Mouse (Mus musculus) neural tube, embryonic 15.5 days (tissue): ENCODE measurements around the gene Dgkb. TPM values are rescaled to one million over a fixed set of nuclear protein-coding genes. Genes with fewer than 3 reads are reported as not detected.

ENCODE experiments used
- ATAC-seq: fragments of 200-750 bp; cut with Nextera tagmentation; 2 replicates; pipeline ENCODE4 v1.8.0; 2017; ENCODE audit warnings: mild to moderate bottlenecking, moderate TSS enrichment, moderate library complexity; ENCODE audit not compliant: low FRiP score
- H3K27ac ChIP-seq: fragments of 300-500 bp; sonication (generic); replicated peaks from 2 replicates; pipeline ENCODE4 v1.5.1; 2015; ENCODE audit warnings: mild to moderate bottlenecking, inconsistent platforms
- H3K27me3 ChIP-seq: fragments of 300-500 bp; sonication (generic); replicated peaks from 2 replicates; pipeline ENCODE4 v1.6.1; 2015; ENCODE audit warnings: inconsistent platforms
- H3K36me3 ChIP-seq: fragments of 300-500 bp; sonication (generic); 2 replicates; pipeline ENCODE4 v1.6.1; 2015; ENCODE audit warnings: inconsistent platforms
- H3K4me1 ChIP-seq: fragments of 300-500 bp; sonication (generic); 2 replicates; pipeline ENCODE4 v1.6.1; 2015; ENCODE audit warnings: inconsistent platforms
- H3K4me2 ChIP-seq: fragments of 300-500 bp; sonication (generic); 2 replicates; pipeline ENCODE4 v1.6.1; 2015; ENCODE audit warnings: inconsistent platforms, mild to moderate bottlenecking, moderate library complexity
- H3K4me3 ChIP-seq: fragments of 300-500 bp; sonication (generic); replicated peaks from 2 replicates; pipeline ENCODE4 v1.5.1; 2015; ENCODE audit warnings: mild to moderate bottlenecking, inconsistent platforms
- H3K9ac ChIP-seq: fragments of 300-500 bp; sonication (generic); replicated peaks from 2 replicates; pipeline ENCODE4 v1.6.1; 2015; ENCODE audit warnings: mild to moderate bottlenecking, inconsistent platforms
- H3K9me3 ChIP-seq: fragments of 300-500 bp; sonication (generic); replicated peaks from 2 replicates; pipeline ENCODE4 v1.6.1; 2016; ENCODE audit warnings: inconsistent platforms
- WGBS: fragments of 180-500 bp; shearing (Covaris S2); methylation state at CpG from one replicate; pipeline ENCODE4 v1.1.7; 2015; ENCODE audit warnings: mixed read lengths; 5-methylcytosine and 5-hydroxymethylcytosine counted together
- polyA plus RNA-seq: library from polyadenylated mRNA; unstranded; fragments of >200 nt; fragmentation: Nextera tagmentation; extraction: Ambion mirVana; gene quantifications from 2 replicates; pipeline ENCODE4 v1.2.1, GENCODE M21; 2015

The Dgkb gene
- polyA plus RNA-seq, 1 experiment from 2014 or later = 9.8 TPM

- Histone ChIP-seq H3K36me3 (no peaks in the 10 kb centered on the region), H3K4me3 (no peak overlapping the region), H3K9ac (no peak overlapping the region), H3K27ac (no peak overlapping the region), H3K4me1 (no peaks in the 10 kb centered on the region), H3K4me2 (no peak overlapping the region), H3K27me3 (no peaks in the 10 kb centered on the region), H3K9me3 (no peaks in the 10 kb centered on the region)
- 95% methylated on average over 2 of the region's 2 CpGs for WGBS
- no peak for ATAC-seq
These were observed 570.1 kb downstream of the Dgkb start for GRCm38 (mm10) chr12:38387654-38388053.

DNA sequence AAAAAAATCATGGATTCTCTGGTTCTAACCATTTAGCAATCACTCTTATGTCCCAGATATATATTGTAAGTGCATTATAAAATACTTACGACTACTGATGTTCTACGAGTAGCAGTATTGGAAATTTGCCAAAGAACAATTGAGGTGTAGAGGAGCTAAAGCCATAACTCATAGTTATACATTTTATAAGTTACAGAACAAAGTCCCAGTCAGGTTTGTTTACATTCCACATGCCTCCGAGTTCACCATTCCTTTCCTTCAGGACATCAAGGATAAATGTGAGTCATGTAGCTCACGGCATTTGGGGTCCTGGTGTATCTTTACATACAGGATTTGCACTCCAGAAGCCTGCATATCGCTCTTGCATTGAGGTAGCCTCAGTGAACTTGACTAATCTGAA, 570.7 kb downstream of the Dgkb start:
- no peak overlapping the region for H3K4me3 ChIP-seq
- H3K27me3 ChIP-seq = no peaks in the 10 kb centered on the region
- H3K9ac ChIP-seq = no peak overlapping the region
- WGBS = 83% methylated on average over 5 of the region's 5 CpGs
- H3K4me2 ChIP-seq = no peak overlapping the region
- H3K36me3 ChIP-seq = no peaks in the 10 kb centered on the region
- H3K4me1 ChIP-seq = no peaks in the 10 kb centered on the region
- H3K9me3 ChIP-seq = no peaks in the 10 kb centered on the region
- no peak overlapping the region for H3K27ac ChIP-seq
- no peak for ATAC-seq

- no peak for ATAC-seq
- no peak overlapping the region for H3K9ac ChIP-seq
These were observed 580.3 kb downstream of the Dgkb start for GRCm38 (mm10) chr12:38397754-38398312.

DNA sequence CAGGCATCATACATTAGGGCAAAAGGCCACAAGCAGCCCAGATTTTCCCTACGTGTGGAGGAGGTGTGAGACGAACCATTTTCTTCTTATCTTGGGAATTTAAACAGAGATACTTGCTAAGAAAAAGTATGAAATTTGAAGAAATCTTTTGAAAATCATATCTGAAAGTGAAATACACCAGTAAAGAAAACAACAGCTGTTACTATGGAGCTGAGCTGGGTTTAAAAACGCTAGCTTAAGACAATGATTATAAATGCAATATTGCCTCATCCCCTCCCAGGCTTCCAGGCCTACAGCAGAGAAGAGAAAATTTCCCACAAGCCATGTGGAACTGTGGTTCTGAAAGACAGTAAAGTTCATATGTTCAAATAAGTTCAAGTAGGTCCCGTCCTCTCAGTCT, 582.6 kb downstream of the Dgkb start:
- Histone ChIP-seq H3K27me3 (no peaks in the 10 kb centered on the region), H3K36me3 (no peaks in the 10 kb centered on the region), H3K4me2 (no peak overlapping the region), H3K9ac (no peak overlapping the region), H3K9me3 (no peaks in the 10 kb centered on the region), H3K4me1 (no peaks in the 10 kb centered on the region), H3K27ac (no peak overlapping the region), H3K4me3 (no peak overlapping the region)
- ATAC-seq = no peak
- whole genome bisulfite sequencing = 92% methylated on average over 4 of the region's 4 CpGs

More at GRCm38 (mm10) chr12:38397754-38398312, 580.3 kb downstream of the Dgkb start:
- Histone ChIP-seq H3K4me1 (no peaks in the 10 kb centered on the region), H3K27ac (no peak overlapping the region), H3K4me3 (no peak overlapping the region), H3K36me3 (no peaks in the 10 kb centered on the region), H3K4me2 (no peak overlapping the region), H3K27me3 (no peaks in the 10 kb centered on the region), H3K9me3 (no peaks in the 10 kb centered on the region)
- WGBS = 50% methylated on average over 14 of the region's 14 CpGs

DNA sequence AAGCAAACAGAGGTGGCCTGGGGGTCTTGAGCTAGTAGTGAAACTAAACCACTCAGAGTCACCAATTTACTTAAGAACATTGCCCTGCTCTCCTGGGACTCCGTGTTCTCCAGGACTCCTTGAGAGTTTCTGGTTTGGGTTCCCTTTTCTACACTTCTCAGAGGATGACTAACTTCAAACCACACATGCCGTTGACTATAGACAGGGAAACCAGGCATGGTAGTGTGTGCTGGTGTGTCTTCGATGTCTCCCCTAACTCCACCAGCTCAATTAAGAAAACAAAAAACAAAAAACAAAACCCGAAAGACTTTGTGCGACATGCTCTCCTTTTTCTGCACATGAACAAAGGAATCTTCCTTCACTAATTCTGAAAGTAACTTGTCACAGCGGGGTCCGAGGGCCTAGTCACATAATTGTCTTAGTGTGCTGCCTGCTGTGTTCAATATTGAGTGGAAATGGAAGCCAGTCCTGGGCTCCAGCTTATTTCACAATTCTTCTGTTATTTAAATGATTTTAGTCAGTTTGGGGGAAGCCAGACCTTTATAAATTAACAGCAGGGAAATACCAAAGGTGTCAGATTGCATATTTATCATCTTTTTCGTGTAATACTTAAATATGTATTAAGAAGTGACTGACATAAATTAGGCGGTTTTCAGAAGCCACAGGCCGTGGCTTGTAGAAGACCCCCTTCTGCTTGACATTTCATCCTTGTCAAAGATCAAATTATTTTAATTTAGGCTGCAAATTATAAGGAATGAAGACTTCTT, 618.0 kb downstream of the Dgkb start:
- no peaks in the 10 kb centered on the region for H3K4me1 ChIP-seq
- H3K4me3 ChIP-seq = no peak overlapping the region
- H3K27ac ChIP-seq = no peak overlapping the region
- 43% methylated on average over 10 of the region's 10 CpGs for WGBS
- H3K36me3 ChIP-seq = no peaks in the 10 kb centered on the region
- no peak overlapping the region for H3K9ac ChIP-seq
- no peak for ATAC-seq
- no peak overlapping the region for H3K4me2 ChIP-seq
- no peaks in the 10 kb centered on the region for H3K27me3 ChIP-seq
- H3K9me3 ChIP-seq = no peaks in the 10 kb centered on the region

DNA sequence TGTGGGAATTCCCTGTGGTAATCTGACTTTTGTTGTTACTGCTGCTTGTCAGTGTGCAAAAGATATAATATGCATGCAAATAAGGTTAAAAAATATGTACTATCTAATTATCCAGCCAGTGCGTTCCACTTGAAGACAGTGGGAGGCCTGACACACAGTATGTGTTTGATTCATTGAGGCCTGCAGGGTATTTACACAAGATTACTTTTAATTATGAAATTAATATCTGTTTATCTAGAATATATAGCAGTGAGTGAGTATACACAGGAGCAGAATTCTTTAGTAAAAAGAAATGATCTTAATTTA, 618.6 kb downstream of the Dgkb start:
- 32% methylated on average over 1 of the region's 1 CpGs for WGBS
- H3K4me3 ChIP-seq = no peak overlapping the region
- ATAC-seq = no peak

GRCm38 (mm10) chr12:38450323-38451087, 633.0 kb downstream of the Dgkb start:
- H3K4me1 ChIP-seq = no peaks in the 10 kb centered on the region
- H3K27ac ChIP-seq = no peak overlapping the region
- H3K4me2 ChIP-seq = no peak overlapping the region
- H3K9me3 ChIP-seq = no peaks in the 10 kb centered on the region
- no peaks in the 10 kb centered on the region for H3K36me3 ChIP-seq
- no peaks in the 10 kb centered on the region for H3K27me3 ChIP-seq
- WGBS = 28% methylated on average over 7 of the region's 7 CpGs
- H3K9ac ChIP-seq = no peak overlapping the region
- ATAC-seq = 0 out of 2 replicates have a peak, but pooled peaks have one; percentile 24
- no peak overlapping the region for H3K4me3 ChIP-seq

More for the DNA sequence above, 618.6 kb downstream of the Dgkb start:
- Histone ChIP-seq H3K36me3 (no peaks in the 10 kb centered on the region), H3K4me1 (no peaks in the 10 kb centered on the region), H3K9ac (no peak overlapping the region), H3K27ac (no peak overlapping the region), H3K27me3 (no peaks in the 10 kb centered on the region), H3K9me3 (no peaks in the 10 kb centered on the region), H3K4me2 (no peak overlapping the region)

- Histone ChIP-seq H3K9me3 (no peaks in the 10 kb centered on the region), H3K27me3 (no peaks in the 10 kb centered on the region), H3K9ac (no peak overlapping the region), H3K4me3 (no peak overlapping the region), H3K4me1 (no peaks in the 10 kb centered on the region), H3K4me2 (no peak overlapping the region), H3K36me3 (no peaks in the 10 kb centered on the region), H3K27ac (no peak overlapping the region)
- WGBS = 68% methylated on average over 3 of the region's 3 CpGs
- no peak for ATAC-seq
These were observed 634.2 kb downstream of the Dgkb start for GRCm38 (mm10) chr12:38451677-38452076.

DNA sequence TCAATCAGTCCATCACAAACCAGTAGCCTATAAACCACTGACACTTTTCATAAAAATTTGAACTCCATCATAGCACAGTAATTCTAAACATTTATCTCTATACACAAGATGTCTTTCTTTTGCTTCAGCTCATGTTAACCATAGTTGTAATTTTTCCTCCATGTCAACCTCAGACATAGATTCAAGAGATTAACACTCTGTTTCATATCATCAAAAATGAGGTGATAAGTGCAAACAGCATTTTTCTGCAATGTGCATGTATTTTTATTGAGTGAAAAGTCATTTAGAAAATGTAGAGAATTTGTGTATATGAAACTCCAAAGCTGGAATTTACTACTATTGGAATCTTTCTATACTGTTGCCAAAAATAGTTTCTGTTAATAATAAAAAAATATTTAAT, 650.7 kb downstream of the Dgkb start:
- no peak for ATAC-seq
- H3K9me3 ChIP-seq = no peaks in the 10 kb centered on the region
- H3K4me3 ChIP-seq = no peak overlapping the region
- H3K36me3 ChIP-seq = no peaks in the 10 kb centered on the region
- no peaks in the 10 kb centered on the region for H3K27me3 ChIP-seq
- no peak overlapping the region for H3K4me2 ChIP-seq
- H3K4me1 ChIP-seq = no peaks in the 10 kb centered on the region
- no peak overlapping the region for H3K9ac ChIP-seq
- no peak overlapping the region for H3K27ac ChIP-seq

DNA sequence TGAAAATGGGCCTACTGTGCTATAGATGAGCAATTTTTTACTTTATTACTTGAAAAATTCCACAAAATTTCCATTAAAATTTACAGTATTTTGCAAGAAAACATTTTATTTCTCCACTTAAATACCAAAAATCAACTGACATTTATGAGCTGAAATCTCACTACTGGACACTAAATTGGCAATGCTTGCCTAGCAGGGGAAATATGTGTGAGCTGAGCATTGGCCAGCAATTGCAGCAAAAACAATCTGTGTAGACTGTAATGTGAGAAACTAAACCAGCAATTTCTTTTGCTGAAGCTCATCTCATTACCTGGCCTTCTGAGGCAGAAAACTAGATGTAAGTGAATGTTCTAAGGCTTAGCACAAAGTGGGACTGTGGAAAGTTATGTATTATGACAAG, 651.1 kb downstream of the Dgkb start:
- H3K27me3 ChIP-seq = no peaks in the 10 kb centered on the region
- H3K9ac ChIP-seq = no peak overlapping the region
- no peak overlapping the region for H3K4me2 ChIP-seq
- no peak overlapping the region for H3K27ac ChIP-seq
- H3K36me3 ChIP-seq = no peaks in the 10 kb centered on the region
- H3K4me3 ChIP-seq = no peak overlapping the region
- no peaks in the 10 kb centered on the region for H3K4me1 ChIP-seq
- H3K9me3 ChIP-seq = no peaks in the 10 kb centered on the region
- no peak for ATAC-seq

- Histone ChIP-seq H3K4me2 (no peak overlapping the region), H3K27me3 (no peaks in the 10 kb centered on the region), H3K36me3 (no peaks in the 10 kb centered on the region), H3K27ac (no peak overlapping the region), H3K4me3 (no peak overlapping the region), H3K9me3 (no peaks in the 10 kb centered on the region), H3K9ac (no peak overlapping the region), H3K4me1 (no peaks in the 10 kb centered on the region)
- 47% methylated on average over 2 of the region's 2 CpGs for WGBS
- no peak for ATAC-seq
These were observed 679.7 kb downstream of the Dgkb start for GRCm38 (mm10) chr12:38497229-38497628.

GRCm38 (mm10) chr12:38500931-38501330, 683.4 kb downstream of the Dgkb start:
- no peak overlapping the region for H3K27ac ChIP-seq
- no peak for ATAC-seq
- H3K4me1 ChIP-seq = no peaks in the 10 kb centered on the region
- 26% methylated on average over 3 of the region's 3 CpGs for WGBS
- H3K4me2 ChIP-seq = no peak overlapping the region
- H3K9ac ChIP-seq = no peak overlapping the region
- H3K4me3 ChIP-seq = no peak overlapping the region
- H3K9me3 ChIP-seq = no peaks in the 10 kb centered on the region
- no peaks in the 10 kb centered on the region for H3K36me3 ChIP-seq
- no peaks in the 10 kb centered on the region for H3K27me3 ChIP-seq
